Mouse (Mus musculus): Measurements from ENCODE around the gene Tgfbrap1.

DNA sequence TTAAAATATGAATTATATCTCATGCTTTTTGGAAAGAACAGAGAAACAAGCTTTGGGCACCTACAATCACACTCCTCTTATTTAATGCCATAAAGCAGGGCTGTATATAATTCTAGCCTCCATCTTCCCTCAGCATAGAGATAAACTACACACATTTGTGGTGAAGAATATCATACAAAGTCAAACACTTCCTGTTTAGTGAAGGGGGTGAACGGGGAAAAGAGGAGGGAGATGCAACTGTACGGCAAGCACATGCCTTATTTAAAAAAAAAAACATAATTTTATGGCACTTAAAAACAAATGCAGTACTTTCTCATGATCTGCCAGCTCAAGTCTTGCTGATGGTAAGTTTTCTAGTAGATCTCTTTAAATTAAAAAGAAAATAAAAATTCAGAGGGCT is 20.3 kb downstream of the Tgfbrap1 start:
- TF ChIP-seq CTCF (IDR thresholded peaks at IDR 0.05; ENCODE audit: low read depth, low read length) = no peak
- no peak for TF ChIP-seq GATA1 (IDR thresholded peaks at IDR 0.05; ENCODE audit: borderline replicate concordance, low read length)
- no peak for TF ChIP-seq POLR2AphosphoS5 (IDR thresholded peaks at IDR 0.05; ENCODE audit: insufficient replicate concordance, low read depth, low read length)
- TF ChIP-seq GATA2 (IDR thresholded peaks at IDR 0.05; ENCODE audit: borderline replicate concordance, low read depth, low read length) = no peak
